Mouse (Mus musculus) large intestine, adult 2 months (tissue): ENCODE data around the gene Strn3. TPM values are rescaled to one million over a fixed set of nuclear protein-coding genes. Genes with fewer than 3 reads are reported as not detected.
A peak's percentile ranks its signal among the peaks of the same experiment; 100 is the strongest.
"Not testable (repeated sequence)": the region's sequence is repeated elsewhere in the genome, so short reads cannot be mapped to it uniquely, and the experiment has no call there.

ENCODE experiments used
- DNase-seq: peaks from one replicate; pipeline ENCODE4 v3.0.0-alpha.2; 2012; ENCODE audit warnings: low read depth, low spot score
- WGBS: fragments of 180-500 bp; shearing (Covaris S2); methylation state at CpG from one replicate; pipeline ENCODE4 v1.1.7; 2018; 5-methylcytosine and 5-hydroxymethylcytosine counted together
- polyA plus RNA-seq: library from polyadenylated mRNA; depleted of rRNA; stranded (reverse); fragments of >200 nt; gene quantifications from 2 replicates; pipeline ENCODE4 v1.2.3, GENCODE M21; 2012

Gene Strn3
- polyA plus RNA-seq, 1 experiment: 6.5 TPM

DNA sequence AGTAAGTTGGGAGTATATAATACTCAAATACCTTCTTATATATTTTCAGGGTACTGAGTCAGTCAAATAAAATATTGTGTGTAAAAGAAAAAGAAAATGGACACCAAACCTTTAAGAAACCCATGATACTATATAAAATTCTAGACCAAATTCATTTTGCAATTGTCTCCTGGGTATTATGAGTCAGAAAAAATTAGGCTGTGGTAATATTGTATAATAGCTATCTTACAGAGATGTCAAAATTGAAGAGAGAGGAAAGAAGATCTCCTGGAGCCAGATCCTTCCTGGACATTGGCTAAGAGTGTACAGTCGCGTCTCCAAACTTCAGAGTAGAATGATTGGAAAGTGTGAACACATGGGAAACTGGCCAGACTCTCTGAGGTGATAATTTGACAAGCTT lies 4.5 kb upstream of the Strn3 start:
- WGBS: 94% methylated on average over 2 of the region's 2 CpGs
- DNase-seq: no peak

GRCm38 (mm10) chr12:51694966-51695365 lies 3.3 kb upstream of the Strn3 start:
- no peak for DNase-seq
- 47% methylated on average over 1 of the region's 1 CpGs for WGBS

DNA sequence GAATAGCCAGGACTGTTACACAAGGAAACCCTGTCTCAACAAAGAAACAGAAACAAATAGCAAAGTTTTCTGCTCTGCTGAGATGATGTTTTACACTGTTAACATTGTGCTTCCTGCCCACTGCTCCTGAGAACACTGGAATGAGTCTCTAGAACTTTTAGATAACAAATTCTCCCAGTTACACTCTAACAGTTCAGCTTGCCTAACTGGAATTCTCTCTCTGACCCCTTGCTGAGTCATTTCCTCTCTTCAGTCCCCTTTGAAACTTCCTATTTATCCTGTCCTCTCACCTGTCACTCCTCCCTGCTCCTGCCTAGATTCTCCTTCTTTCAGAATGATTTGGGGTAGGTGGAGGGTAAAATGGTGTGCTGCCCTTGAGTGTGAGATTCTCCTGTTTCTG lies 2.4 kb upstream of the Strn3 start:
- no peak for DNase-seq

- DNase-seq: no peak
- 85% methylated on average over 3 of the region's 3 CpGs for WGBS
Observed at GRCm38 (mm10) chr12:51693419-51693818, 1.7 kb upstream of the Strn3 start.

DNA sequence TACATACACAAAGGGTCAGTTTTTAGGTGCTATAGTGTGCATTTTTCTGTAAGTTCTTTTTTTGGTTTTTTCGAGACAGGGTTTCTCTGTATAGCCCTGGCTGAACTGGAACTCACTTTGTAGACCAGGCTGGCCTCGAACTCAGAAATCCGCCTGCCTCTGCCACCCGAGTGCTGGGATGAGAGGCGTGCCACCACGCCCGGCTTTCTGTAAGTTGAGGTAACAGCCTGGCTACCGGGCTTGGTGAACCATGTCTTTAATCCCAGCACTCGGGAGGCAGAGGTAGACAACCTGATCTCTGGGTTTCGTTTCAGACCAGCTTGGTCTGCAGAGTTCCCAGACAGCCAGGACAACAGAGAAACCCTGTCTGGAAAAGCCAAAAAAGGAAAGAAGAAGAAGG lies 1.2 kb upstream of the Strn3 start:
- 68% methylated on average over 10 of the region's 10 CpGs for WGBS
- not testable (repeated sequence) for DNase-seq

DNA sequence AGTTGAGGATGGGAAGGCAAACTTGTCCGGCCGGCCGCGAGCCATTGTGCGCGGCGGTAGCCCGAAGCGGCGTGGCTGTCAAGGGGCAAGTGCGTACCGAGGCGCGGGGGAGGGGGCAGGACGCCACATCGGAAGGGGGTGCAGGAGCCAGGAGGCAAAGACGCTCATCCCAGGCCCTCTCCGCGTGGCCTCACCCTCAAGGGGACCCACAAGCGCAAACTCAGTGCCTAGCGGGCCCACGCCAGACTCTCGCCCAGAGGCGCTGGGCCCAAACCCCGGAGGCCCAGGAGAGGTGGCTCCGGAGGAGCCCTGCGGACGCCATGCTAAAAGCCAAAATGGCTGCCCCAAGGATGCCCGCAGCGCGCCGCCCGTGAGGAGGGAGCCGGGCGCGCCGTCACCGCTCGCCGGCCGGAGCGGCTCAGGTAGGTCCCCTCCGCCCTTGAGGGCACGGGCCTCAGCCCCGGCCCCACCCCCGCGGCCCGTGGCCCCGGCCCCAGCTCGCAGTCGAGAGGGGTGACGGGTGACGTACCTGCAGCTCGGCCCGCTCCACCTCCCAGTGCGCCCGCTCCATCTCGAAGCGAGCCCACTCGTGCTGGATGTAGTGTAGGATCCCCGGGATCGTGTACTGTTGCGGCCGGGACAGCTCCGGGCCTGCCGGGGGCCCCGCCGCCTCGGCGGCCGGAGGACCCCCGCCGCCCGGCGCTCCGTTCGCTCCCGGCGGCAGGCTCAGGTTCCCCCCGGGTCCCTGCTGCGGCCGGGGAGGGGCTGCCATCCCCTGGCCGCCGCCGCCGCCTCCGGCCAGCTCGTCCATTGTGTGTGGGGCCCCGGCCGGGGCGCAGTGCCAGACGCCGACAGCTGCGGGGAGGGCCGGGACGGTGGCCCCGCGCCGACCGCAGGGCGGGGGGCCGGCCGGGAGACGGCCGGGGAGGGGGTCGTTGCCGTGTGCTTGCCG lies 528 bp downstream of the Strn3 start, which contains the start of gene Ap4s1:
Ap4s1 (plus strand) TSS at position 141 of the 952 bp plus-strand sequence.
- DNase-seq: no peak
- WGBS: 2% methylated on average over 107 of the region's 108 CpGs

GRCm38 (mm10) chr12:51688546-51688945 lies 3.2 kb downstream of the Strn3 start:
- no peak for DNase-seq
- 71% methylated on average over 2 of the region's 2 CpGs for WGBS

DNA sequence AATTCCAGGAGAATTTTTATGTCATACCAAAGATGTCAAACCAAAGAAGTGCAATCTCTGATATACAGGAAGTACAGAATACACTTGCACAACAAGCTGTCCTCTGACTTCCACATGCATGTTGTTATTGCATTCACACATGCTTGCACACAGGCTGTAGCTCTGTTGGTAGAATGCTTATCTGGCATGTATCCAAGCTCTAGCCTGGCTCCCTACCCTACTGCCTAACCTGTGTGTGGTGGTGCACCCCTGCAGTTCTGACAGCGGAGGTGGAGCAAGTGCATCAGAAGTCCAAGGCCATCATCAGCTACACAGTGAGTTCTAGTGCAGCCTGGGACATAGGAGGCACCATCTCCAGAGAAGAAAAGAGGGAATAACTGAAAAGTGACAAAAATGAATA lies 12.9 kb downstream of the Strn3 start:
- WGBS: 68% methylated on average over 1 of the region's 1 CpGs
- DNase-seq: no peak

DNA sequence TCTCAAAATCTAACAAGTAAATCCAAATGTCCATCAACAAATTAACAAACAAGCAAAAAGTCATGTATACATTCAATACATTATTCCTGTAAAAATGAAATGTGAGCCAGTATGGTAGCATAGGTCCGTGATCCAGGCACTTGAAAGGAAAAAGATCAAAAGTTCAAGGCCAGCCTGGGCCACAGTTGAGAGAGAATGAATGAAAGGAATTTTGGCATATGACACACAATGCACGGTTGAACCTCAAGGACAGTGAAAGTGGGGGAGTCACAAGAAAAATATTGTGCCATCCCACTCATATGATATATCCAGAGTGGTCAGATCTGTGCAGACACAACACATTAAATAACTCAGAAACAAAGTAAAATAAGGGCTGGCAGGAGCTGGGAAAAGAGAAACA lies 15.3 kb downstream of the Strn3 start:
- WGBS: 50% methylated on average over 2 of the region's 2 CpGs
- no peak for DNase-seq

DNA sequence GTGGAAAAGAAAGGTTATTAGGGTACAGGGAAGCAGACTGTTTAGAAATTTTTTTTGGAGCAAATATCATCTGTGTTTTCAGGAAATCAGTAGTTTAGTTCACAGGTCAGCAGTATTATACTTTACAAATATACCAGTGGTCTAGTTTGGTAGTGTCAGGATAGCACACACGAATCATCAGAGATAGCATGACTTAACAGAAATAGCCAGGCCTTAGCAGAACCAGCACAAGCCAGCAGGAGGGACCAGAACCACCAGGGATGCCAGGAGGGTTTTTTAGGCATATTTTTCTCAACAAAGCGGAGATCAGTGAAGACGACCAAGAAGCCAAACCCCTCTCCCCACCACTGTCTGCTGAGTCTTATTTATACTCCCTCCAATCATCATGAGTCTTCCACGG lies 18.4 kb downstream of the Strn3 start:
- DNase-seq: no peak
- 54% methylated on average over 4 of the region's 4 CpGs for WGBS

DNA sequence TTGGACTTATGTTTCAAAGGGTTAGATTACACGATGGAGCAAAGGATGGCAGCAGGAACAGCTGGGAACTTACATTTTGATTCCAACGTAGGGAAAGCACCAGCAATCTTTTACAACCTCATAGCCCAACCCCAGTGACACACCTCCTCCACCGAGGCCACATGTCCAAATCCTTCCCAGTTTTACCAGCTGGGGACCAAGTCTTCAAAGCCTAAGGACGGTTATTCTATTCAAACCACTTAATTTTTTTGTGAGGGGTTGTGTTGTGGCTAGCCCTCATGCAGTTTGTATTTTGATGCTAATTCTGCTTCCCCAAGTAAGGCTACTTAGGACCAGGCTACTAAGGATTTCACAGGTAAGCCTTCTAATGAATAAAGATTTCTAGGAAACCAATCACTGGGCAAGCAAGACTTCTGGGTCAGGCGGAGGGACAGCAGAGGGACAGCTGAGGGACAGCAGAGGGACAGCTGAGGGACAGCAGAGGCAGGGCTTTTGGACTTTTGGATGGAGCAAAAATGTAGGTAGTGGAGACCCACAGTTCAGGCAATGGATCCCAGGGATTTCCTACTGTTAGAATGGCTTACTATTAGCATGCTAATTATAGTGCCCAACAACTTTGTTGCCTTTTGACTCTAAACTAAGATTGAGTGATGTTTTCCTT lies 20.3 kb downstream of the Strn3 start:
- no peak for DNase-seq
- WGBS: 22% methylated on average over 5 of the region's 5 CpGs

GRCm38 (mm10) chr12:51666708-51667430 lies 24.8 kb downstream of the Strn3 start:
- 39% methylated on average over 4 of the region's 4 CpGs for WGBS
- DNase-seq: no peak

- no peak for DNase-seq
Observed at GRCm38 (mm10) chr12:51663908-51664307, 27.8 kb downstream of the Strn3 start.

DNA sequence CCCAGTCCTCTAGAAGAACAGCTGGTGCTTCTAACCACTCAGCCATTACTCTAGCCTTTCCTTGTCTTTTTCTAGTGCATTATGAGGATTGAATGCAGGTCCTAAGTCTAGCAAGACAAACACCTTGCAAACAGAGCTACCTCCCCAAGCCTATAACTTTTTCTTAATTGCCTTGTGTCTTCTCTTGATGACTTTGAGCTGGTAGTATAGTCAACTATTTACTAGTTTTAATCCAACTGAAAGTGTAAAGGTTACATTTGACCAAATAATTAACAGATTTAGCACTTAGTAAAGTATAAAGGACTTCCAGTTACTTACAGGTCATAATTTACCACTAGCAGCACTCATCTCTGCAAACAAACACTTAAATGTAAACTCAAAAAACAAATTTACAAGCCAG lies 28.7 kb downstream of the Strn3 start:
- DNase-seq: no peak

GRCm38 (mm10) chr12:51655944-51656465 lies 35.7 kb downstream of the Strn3 start:
- no peak for DNase-seq
- WGBS: 83% methylated on average over 1 of the region's 1 CpGs

- not testable (repeated sequence) for DNase-seq
Observed at GRCm38 (mm10) chr12:51649401-51649800, 42.3 kb downstream of the Strn3 start.

DNA sequence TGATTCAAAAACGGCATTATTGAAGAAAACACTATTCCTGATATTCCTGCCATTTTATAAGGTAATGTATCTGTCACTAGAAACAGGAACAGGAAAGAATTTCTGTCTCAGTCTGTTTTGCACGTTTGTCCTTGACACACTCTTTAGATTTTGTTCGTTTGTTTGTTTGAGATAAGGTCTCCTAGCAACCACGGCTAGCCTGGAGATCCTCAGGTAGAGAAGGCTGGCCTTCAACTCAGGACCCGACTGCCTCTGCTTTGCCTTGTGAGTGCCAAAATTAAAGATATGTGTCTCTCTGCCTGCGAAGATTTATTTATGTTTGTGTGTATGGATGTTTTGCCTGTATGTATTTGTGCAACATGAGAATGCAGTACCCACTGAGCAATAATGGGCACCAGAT lies 49.8 kb downstream of the Strn3 start:
- DNase-seq: peak; percentile 73
- 17% methylated on average over 6 of the region's 6 CpGs for WGBS

DNA sequence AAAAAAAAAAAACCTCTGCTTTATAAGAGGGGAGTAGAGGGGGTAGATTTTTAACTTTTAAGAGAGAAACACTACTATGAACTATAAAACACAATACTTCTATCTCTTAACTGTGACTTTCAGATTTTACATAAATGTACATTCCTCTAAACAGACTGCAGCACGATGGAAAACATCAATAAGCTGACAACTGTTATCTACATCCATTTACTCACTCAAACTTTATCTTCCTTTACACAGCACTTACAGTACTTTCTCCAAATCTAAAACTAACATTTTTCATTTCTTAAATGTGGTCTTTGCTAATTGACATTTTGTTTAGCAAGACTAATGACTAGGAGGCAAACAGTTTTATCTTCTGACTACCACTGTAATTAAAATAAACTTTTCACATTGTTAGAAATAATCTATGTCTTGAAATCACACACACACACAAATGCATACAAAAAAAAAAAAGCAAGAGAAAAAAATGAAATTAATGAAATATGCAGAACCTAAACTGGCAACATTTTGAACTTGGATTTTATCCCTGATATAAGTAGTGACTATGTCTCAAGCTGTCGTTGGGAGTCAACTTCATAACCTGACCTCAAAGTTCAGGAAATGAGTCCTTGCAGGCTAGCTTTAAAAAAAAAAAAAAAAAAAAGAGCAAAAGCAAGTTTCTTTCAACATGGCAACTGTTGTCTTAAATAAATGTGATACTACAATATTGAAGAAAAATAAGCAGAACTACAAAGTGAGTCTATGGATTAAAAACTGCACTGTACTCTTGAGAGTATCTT lies 54.8 kb downstream of the Strn3 start:
- WGBS: 48% methylated on average over 2 of the region's 2 CpGs
- DNase-seq: no peak

GRCm38 (mm10) chr12:51636260-51636659 lies 55.4 kb downstream of the Strn3 start:
- WGBS: 86% methylated on average over 2 of the region's 2 CpGs
- no peak for DNase-seq

DNA sequence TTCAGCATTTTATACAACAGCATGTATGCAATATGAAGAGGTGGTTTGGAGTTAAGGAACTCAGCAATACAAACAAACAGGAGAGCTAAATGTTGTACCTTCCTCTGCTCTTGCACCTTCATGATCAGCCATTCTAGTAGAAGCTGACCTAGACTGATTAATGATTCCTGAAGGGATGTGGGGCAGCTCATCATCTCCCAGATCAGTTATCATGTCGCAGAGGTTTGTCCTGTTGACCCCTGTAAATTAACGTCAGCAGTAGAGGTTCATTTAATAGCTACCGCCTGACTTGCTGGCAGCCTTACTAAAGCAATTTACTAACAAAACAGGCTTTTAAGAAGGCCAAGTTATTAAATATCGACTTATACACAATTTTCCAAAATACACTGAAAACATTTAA lies 58.2 kb downstream of the Strn3 start:
- DNase-seq: no peak
- WGBS: 66% methylated on average over 4 of the region's 4 CpGs
